Mouse (Mus musculus) heart, postnatal 0 days (tissue): ENCODE results near the gene Lmx1a. TPM values are rescaled to one million over a fixed set of nuclear protein-coding genes. Genes with fewer than 3 reads are reported as not detected.

Experiments
- ATAC-seq: fragments of 200-750 bp; cut with Nextera tagmentation; 2 replicates; pipeline ENCODE4 v1.8.0; 2017; ENCODE audit warnings: low read depth, moderate number of reproducible peaks, moderate library complexity; ENCODE audit not compliant: insufficient read depth
- DNase-seq: peaks from one replicate; pipeline ENCODE4 v3.0.0-alpha.2; 2016; ENCODE audit warnings: low spot score
- H3K27ac ChIP-seq: fragments of 300-500 bp; sonication (generic); 2 replicates; pipeline ENCODE4 v1.5.1; 2014; ENCODE audit warnings: low read depth, mild to moderate bottlenecking
- H3K27me3 ChIP-seq: fragments of 300-500 bp; sonication (generic); 2 replicates; pipeline ENCODE4 v1.6.1; 2014; ENCODE audit warnings: low read length, mixed read lengths; ENCODE audit not compliant: control insufficient read depth, insufficient read depth
- H3K36me3 ChIP-seq: fragments of 300-500 bp; sonication (generic); replicated peaks from 2 replicates; pipeline ENCODE4 v1.6.1; 2014; ENCODE audit warnings: low read length, mixed read lengths; ENCODE audit not compliant: control insufficient read depth, insufficient read depth
- H3K4me1 ChIP-seq: fragments of 300-500 bp; sonication (generic); 2 replicates; pipeline ENCODE4 v1.6.1; 2014; ENCODE audit warnings: antibody characterized with exemption; ENCODE audit not compliant: control insufficient read depth, insufficient read depth
- H3K4me2 ChIP-seq: fragments of 300-500 bp; sonication (generic); 2 replicates; pipeline ENCODE4 v1.6.1; 2014; ENCODE audit warnings: low read depth, mild to moderate bottlenecking, low read length, moderate library complexity
- H3K4me3 ChIP-seq: fragments of 300-500 bp; sonication (generic); 2 replicates; pipeline ENCODE4 v1.5.1; 2014; ENCODE audit warnings: low read depth, low read length
- H3K9ac ChIP-seq: fragments of 300-500 bp; sonication (generic); replicated peaks from 2 replicates; pipeline ENCODE4 v1.6.1; 2014; ENCODE audit warnings: low read depth, low read length, mixed read lengths
- H3K9me3 ChIP-seq: fragments of 300-500 bp; sonication (generic); replicated peaks from 2 replicates; pipeline ENCODE4 v1.6.1; 2016; ENCODE audit warnings: low read length; ENCODE audit not compliant: control insufficient read depth
- CTCF ChIP-seq: IDR thresholded peaks from 2 replicates; pipeline ENCODE4 v1.5.1; 2016; ENCODE audit warnings: antibody characterized with exemption, control low read depth, low read depth
- EP300 ChIP-seq: IDR thresholded peaks from 2 replicates; pipeline ENCODE4 v1.6.1; 2016; ENCODE audit warnings: antibody characterized with exemption, low read depth
- WGBS: fragments of 180-500 bp; shearing (Covaris S2); extraction: QIAGEN DNeasy Blood & Tissue Kit; methylation state at CpG from one replicate; pipeline ENCODE4 v1.1.7; 2014; 5-methylcytosine and 5-hydroxymethylcytosine counted together
- polyA plus RNA-seq: library from polyadenylated mRNA; unstranded; fragments of >200 nt; fragmentation: Nextera tagmentation; extraction: Ambion mirVana; gene quantifications from 2 replicates; pipeline ENCODE4 v1.2.1, GENCODE M21; 2015
- total RNA-seq: library from RNA; depleted of rRNA; stranded (reverse); fragments of >200 nt; gene quantifications from 2 replicates; pipeline ENCODE4 v1.2.3, GENCODE M21; 2014; ENCODE audit warnings: low replicate concordance; rRNA removed

The Lmx1a gene
- total RNA-seq: 0.04 TPM in 1 of 2 replicates, not detected in the other
- not detected in 2 replicates for polyA plus RNA-seq

DNA sequence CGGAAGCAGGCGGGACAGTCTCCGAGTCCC is at the start of gene Lmx1a:
TSS of gene Lmx1a (plus strand) at position 6 of the 30 bp plus-strand sequence.
- TF ChIP-seq EP300 (no peak), CTCF (no peak)
- H3K36me3 ChIP-seq: no peaks in the 10 kb centered on the region
- H3K9ac ChIP-seq: 0 out of 2 replicates have a peak within 1 kb of the TSS, but pooled peaks have one; percentile 33
- H3K4me1 ChIP-seq: no peaks in the 10 kb centered on the region
- peak within 1 kb of the TSS; percentile 91 for H3K4me2 ChIP-seq
- H3K9me3 ChIP-seq: 0 out of 2 replicates have a peak, but pooled peaks cover 7% of the 10 kb centered on the region
- 4% methylated on average over 3 of the region's 3 CpGs for WGBS
- peaks cover 91% of the 10 kb centered on the region for H3K27me3 ChIP-seq
- no peak for ATAC-seq
- peak within 1 kb of the TSS; percentile 46 for H3K4me3 ChIP-seq
- no peak for DNase-seq
- no peak within 1 kb of the TSS for H3K27ac ChIP-seq

DNA sequence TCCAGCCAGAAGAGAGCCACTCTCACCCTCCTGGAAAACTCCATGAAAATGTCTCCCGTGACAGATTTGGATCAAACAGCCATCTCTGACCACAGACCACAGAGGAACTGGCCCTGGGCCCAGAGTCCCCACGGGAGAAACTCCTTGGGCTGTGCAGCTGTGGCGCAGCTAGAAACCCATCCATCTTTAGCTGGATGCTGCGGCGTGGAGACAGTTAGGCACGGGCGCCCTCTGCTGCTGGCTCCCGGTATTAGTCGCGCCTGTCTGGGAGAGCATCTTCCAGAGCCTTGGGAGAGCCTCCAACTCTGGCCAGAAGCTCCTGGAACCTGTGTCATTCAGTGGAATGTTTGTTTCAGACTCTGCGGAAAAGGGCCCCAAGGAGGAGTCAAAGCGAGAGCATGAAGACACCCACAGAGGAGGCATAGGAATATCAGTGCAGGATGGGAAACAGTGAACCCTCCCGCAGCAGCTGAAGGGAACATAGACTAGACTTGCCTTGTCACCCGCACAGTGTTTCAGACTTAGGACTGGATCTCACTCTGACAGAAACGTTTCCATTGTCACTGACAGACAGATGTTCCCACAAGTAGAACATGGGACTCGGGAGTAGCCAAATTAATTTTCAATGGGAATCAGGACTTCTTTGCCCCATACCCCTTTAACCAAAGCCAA is 44.0 kb upstream of the Lmx1a start:
- Histone ChIP-seq H3K4me1 (no peaks in the 10 kb centered on the region), H3K4me3 (no peak overlapping the region), H3K4me2 (no peak overlapping the region), H3K9me3 (no peaks in the 10 kb centered on the region), H3K27me3 (peaks cover 28% of the 10 kb centered on the region), H3K9ac (no peak overlapping the region), H3K27ac (no peak overlapping the region), H3K36me3 (no peaks in the 10 kb centered on the region)
- DNase-seq (peak; percentile 67), ATAC-seq (peak; percentile 58)
- TF ChIP-seq CTCF: peak; percentile 81
- no peak for TF ChIP-seq EP300
- WGBS: 16% methylated on average over 16 of the region's 16 CpGs

DNA sequence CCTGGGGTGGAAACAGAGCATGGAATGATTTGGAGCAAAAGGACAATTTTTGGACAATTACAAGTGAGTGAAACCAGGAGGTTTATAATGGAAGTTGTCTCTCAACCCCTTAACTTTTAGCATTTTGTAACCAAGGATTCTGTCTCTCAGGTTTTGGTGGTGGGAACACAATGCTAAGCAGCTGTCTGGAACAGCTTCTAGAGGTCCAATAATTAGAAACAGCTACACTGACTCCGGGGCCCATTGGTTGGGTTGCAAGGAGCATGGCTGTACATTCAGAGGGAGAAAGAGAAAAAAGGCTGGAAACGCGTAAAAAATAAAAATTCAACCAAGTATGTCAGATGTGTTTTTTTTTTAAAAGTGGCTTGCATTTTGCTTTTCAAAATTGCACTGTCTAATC is 40.4 kb upstream of the Lmx1a start:
- ATAC-seq (no peak), DNase-seq (no peak)
- Histone ChIP-seq H3K4me2 (no peak overlapping the region), H3K27ac (no peak overlapping the region), H3K4me3 (no peak overlapping the region), H3K9me3 (no peaks in the 10 kb centered on the region), H3K27me3 (peaks cover 16% of the 10 kb centered on the region; the same call in 1 of the 2 replicates), H3K4me1 (no peaks in the 10 kb centered on the region), H3K9ac (no peak overlapping the region), H3K36me3 (no peaks in the 10 kb centered on the region)
- WGBS: 82% methylated on average over 3 of the region's 3 CpGs
- no peak for TF ChIP-seq CTCF
- no peak for TF ChIP-seq EP300

DNA sequence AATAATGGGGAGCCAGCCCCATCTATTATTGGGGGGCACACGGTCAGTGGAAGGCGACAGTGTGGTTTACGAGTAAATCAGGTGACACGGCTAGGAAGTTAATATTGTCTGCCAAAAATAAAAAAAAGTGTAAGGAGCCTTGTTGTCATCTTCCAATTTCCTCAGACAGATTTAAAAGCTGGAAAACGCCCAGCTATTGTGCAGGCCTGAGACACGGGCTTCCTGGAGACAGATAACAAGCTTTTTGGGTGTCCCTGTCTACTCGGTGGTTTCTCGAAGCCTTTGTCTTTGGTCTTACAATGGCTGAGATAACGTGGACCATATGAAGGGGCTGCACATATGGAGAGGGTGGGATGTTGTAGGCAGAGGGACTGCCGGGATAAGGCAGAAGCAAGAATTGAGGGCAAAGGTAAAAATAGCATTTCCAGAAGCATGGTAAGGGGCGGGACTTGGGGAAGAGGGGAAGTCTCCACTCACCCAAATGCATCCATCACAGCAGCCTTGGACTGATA is 39.9 kb upstream of the Lmx1a start:
- Histone ChIP-seq H3K9me3 (no peaks in the 10 kb centered on the region), H3K27me3 (peaks cover 13% of the 10 kb centered on the region; the same call in 1 of the 2 replicates), H3K4me3 (no peak overlapping the region), H3K4me1 (no peaks in the 10 kb centered on the region), H3K27ac (no peak overlapping the region), H3K36me3 (no peaks in the 10 kb centered on the region), H3K4me2 (no peak overlapping the region), H3K9ac (no peak overlapping the region)
- ATAC-seq: 0 out of 2 replicates have a peak, but pooled peaks have one; percentile 37
- 53% methylated on average over 11 of the region's 11 CpGs for WGBS
- TF ChIP-seq EP300: no peak
- no peak for DNase-seq

DNA sequence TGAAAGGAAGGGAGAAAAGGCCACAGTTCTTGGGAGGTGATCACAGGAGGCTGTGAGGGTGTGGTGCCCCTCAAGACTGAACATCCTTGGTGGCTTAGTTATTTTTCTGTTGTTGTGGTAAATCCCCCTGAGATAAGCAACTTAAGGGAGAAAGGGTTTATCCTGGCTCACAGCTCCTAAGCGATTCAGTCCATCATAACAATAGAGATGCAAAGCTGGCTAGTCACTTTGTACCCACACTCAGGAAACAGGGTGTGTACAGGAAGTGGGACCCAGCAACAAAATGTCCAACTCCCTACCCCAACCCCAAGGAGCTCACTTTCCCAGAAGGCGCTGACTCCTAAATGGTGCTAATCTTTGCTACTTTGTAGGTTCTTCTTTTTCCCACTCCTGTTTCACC is 36.7 kb upstream of the Lmx1a start:
- ATAC-seq (no peak), DNase-seq (no peak)
- Histone ChIP-seq H3K27ac (no peak overlapping the region), H3K4me2 (no peak overlapping the region), H3K9me3 (no peaks in the 10 kb centered on the region), H3K4me3 (no peak overlapping the region), H3K27me3 (0 out of 2 replicates have a peak, but pooled peaks cover 3% of the 10 kb centered on the region), H3K9ac (no peak overlapping the region), H3K4me1 (no peaks in the 10 kb centered on the region), H3K36me3 (no peaks in the 10 kb centered on the region)
- WGBS: 70% methylated on average over 2 of the region's 2 CpGs
- TF ChIP-seq CTCF (no peak), EP300 (no peak)

DNA sequence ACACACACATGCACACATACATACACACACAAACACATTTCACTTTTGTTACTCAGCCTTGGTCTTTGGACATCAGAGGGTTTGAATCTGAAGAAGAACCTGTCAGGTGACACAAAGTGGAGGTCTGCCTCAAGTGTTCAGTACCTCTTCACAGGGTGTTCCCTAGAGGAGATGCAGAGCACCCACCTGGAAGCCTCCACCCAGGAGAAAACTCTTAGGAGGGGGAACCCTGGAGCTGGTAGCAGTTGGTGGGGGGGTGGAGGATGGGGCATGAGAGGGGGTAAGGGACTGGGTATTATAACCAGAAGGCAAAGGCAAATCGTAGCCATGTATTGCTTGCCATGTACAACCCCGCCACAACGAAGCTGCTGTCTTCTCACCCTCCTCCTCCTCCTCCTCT is 30.0 kb upstream of the Lmx1a start:
- H3K9me3 ChIP-seq: no peaks in the 10 kb centered on the region
- no peak for DNase-seq
- no peaks in the 10 kb centered on the region for H3K4me1 ChIP-seq
- peaks cover 42% of the 10 kb centered on the region for H3K27me3 ChIP-seq
- no peak for ATAC-seq
- WGBS: 85% methylated on average over 3 of the region's 3 CpGs
- no peaks in the 10 kb centered on the region for H3K36me3 ChIP-seq
- no peak overlapping the region for H3K9ac ChIP-seq
- no peak overlapping the region for H3K4me3 ChIP-seq
- TF ChIP-seq EP300 (no peak), CTCF (no peak)
- no peak overlapping the region for H3K27ac ChIP-seq
- no peak overlapping the region for H3K4me2 ChIP-seq
